Mouse (Mus musculus) kidney, embryonic 14.5 days (tissue): ENCODE measurements around the gene Btbd1. TPM values are rescaled to one million over a fixed set of nuclear protein-coding genes. Genes with fewer than 3 reads are reported as not detected.

Experiments used
- ATAC-seq: fragments of 200-750 bp; cut with Nextera tagmentation; 2 replicates; pipeline ENCODE4 v1.8.0; 2017; ENCODE audit warnings: moderate number of reproducible peaks, mild to moderate bottlenecking, moderate TSS enrichment, moderate library complexity; ENCODE audit not compliant: low FRiP score, low TSS enrichment
- H3K27ac ChIP-seq: fragments of 300-500 bp; sonication (generic); 2 replicates; pipeline ENCODE4 v1.5.1; 2014; ENCODE audit warnings: low read depth, mild to moderate bottlenecking, low read length, moderate library complexity, mixed read lengths
- H3K27me3 ChIP-seq: fragments of 300-500 bp; sonication (generic); 2 replicates; pipeline ENCODE4 v1.6.1; 2014; ENCODE audit warnings: mild to moderate bottlenecking, low read length; ENCODE audit not compliant: control insufficient read depth, insufficient read depth
- H3K36me3 ChIP-seq: fragments of 300-500 bp; sonication (generic); 2 replicates; pipeline ENCODE4 v1.6.1; 2014; ENCODE audit warnings: low read length, mixed read lengths; ENCODE audit not compliant: control insufficient read depth, insufficient read depth
- H3K4me1 ChIP-seq: fragments of 300-500 bp; sonication (generic); 2 replicates; pipeline ENCODE4 v1.6.1; 2014; ENCODE audit warnings: low read length, mixed read lengths; ENCODE audit not compliant: control insufficient read depth, insufficient read depth
- H3K4me2 ChIP-seq: fragments of 300-500 bp; sonication (generic); replicated peaks from 2 replicates; pipeline ENCODE4 v1.6.1; 2014; ENCODE audit warnings: low read depth, mild to moderate bottlenecking, low read length
- H3K4me3 ChIP-seq: fragments of 300-500 bp; sonication (generic); 2 replicates; pipeline ENCODE4 v1.5.1; 2014; ENCODE audit warnings: mild to moderate bottlenecking, low read length
- H3K9ac ChIP-seq: fragments of 300-500 bp; sonication (generic); 2 replicates; pipeline ENCODE4 v1.6.1; 2014; ENCODE audit warnings: low read depth, mild to moderate bottlenecking, low read length, moderate library complexity
- H3K9me3 ChIP-seq: fragments of 300-500 bp; sonication (generic); 2 replicates; pipeline ENCODE4 v1.6.1; 2016; ENCODE audit warnings: low read length; ENCODE audit not compliant: control insufficient read depth
- WGBS: fragments of 180-500 bp; shearing (Covaris S2); extraction: QIAGEN DNeasy Blood & Tissue Kit; methylation state at CpG from one replicate; pipeline ENCODE4 v1.1.7; 2014; 5-methylcytosine and 5-hydroxymethylcytosine counted together
- polyA plus RNA-seq: library from polyadenylated mRNA; unstranded; fragments of >200 nt; fragmentation: Nextera tagmentation; extraction: Ambion mirVana; gene quantifications from 2 replicates; pipeline ENCODE4 v1.2.1, GENCODE M21; 2014

The Btbd1 gene
- polyA plus RNA-seq, 1 experiment from 2014 or later: 88.8 TPM

DNA sequence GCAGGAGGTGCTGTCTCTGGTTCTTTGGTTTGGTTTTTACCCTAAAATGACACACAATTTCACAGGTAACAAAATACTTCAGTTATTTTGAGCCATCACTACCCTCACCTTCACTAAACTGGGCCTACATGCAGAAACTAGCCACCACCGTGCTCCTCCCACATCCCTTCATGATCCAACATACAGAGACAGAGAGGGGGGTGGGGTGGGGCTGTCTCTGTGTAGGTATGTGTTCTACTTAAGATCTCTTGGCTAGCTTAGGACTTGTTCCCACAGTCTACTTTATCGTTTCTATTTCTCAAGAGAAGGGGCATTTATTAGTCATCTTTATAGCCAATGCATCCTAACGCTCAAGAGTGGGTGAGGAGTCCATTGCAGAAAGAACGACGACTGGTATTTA is 40.7 kb downstream of the Btbd1 start:
- 0% methylated on average over 5 of the region's 5 CpGs for WGBS
- Histone ChIP-seq H3K4me3 (peak overlapping the region; percentile 67), H3K4me1 (peaks cover 9% of the 10 kb centered on the region; the same call in 1 of the 2 replicates), H3K9me3 (no peaks in the 10 kb centered on the region), H3K4me2 (peak overlapping the region; percentile 83), H3K36me3 (peaks cover 15% of the 10 kb centered on the region; the same call in 1 of the 2 replicates), H3K9ac (peak overlapping the region; percentile 80), H3K27me3 (no peaks in the 10 kb centered on the region), H3K27ac (peak overlapping the region; percentile 99)
- ATAC-seq: no peak

DNA sequence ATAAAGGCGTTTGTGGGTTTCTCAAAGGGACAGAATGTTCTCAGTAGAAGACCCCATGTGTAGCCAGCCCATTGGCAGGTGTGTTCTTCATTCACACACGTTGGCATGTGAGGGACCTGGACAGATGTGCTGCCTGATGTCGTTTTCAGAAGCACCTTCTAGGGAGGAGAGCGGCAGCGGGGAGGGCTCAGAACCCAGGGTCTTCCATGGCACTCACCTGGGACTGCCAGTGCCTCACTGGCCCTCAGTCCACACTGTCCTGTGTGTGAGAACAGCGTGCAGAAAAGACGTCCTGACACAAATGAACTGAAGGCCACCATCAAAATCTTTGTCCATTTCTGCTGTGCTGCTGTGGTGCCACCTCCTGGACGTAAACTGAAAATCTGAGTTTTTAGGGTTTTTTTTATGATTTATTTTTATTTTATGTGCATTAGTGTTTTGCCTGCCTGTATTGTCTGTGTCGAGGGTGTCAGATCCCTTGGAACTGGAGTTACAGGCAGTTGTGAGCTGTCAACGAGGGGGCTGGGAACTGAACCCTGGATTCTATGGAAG is 51.5 kb downstream of the Btbd1 start:
- no peak for ATAC-seq
- Histone ChIP-seq H3K36me3 (peaks cover 20% of the 10 kb centered on the region), H3K27me3 (no peaks in the 10 kb centered on the region), H3K27ac (no peak overlapping the region), H3K4me3 (no peak overlapping the region), H3K4me1 (no peaks in the 10 kb centered on the region), H3K9me3 (peaks cover 8% of the 10 kb centered on the region; the same call in 1 of the 2 replicates), H3K4me2 (no peak overlapping the region), H3K9ac (no peak overlapping the region)
- WGBS: 78% methylated on average over 10 of the region's 10 CpGs

DNA sequence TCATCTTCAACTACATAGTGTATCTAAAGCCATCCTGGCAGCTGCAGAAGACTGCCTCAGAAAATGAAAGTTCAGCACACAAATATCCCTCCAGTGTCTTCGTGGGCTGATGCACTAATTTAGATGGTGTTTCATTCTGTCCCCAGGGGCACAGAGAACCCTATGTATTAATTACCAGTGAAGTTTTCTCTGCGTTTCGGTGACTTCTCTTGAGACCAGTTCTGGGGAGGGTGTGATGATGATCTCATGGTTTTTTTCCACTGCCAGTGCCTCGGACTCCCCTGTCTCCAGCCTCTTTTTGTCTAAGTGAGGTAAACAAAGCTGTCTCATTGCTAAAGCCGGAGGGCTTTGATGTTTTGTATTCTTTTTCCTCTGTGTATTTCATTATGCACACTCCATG is 53.9 kb downstream of the Btbd1 start:
- no peak for ATAC-seq
- H3K27ac ChIP-seq: no peak overlapping the region
- WGBS: 87% methylated on average over 5 of the region's 5 CpGs
- H3K4me3 ChIP-seq: no peak overlapping the region
- H3K27me3 ChIP-seq: no peaks in the 10 kb centered on the region
- 0 out of 2 replicates have a peak, but pooled peaks cover under 1% of the 10 kb centered on the region for H3K9me3 ChIP-seq
- no peak overlapping the region for H3K9ac ChIP-seq
- no peaks in the 10 kb centered on the region for H3K4me1 ChIP-seq
- no peak overlapping the region for H3K4me2 ChIP-seq
- peaks cover 10% of the 10 kb centered on the region for H3K36me3 ChIP-seq

DNA sequence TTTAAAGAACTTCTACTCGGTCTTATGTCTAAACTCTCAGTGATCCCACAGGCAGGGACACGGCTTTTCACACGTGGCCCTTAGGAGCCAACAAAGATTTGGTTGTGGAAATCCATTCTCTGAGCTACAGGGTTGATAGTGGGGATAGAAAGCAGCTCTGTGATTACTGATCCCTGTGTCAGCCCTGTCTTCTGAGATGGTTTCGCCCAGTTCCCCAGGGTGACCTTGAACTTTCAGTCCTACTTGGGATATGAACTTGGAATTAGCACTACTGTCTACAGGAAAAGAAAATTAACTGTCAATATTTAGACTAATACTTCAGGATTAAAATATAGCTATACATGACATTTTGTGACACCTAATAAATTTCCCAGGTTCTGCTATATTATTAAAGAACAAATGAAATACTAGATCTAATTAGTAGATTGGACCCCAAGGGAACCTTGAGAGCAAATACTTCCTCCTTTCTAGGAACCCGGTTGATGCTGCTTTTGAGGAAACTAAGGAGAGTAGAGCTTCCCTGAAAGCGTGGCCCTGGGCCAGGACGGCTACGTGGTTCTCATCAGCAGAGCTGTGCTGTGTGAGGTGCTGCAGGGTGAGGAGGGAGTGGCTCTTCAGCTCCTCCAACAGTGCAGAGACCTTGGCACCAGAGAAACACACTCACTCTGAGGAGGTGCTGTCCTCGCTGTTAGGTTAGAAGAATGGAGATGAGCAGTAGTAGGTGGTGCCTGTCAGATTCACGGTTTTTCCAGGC is 56.3 kb downstream of the Btbd1 start:
- no peak for ATAC-seq
- Histone ChIP-seq H3K27ac (no peak overlapping the region), H3K4me1 (no peaks in the 10 kb centered on the region), H3K4me2 (no peak overlapping the region), H3K4me3 (no peak overlapping the region), H3K36me3 (peaks cover 3% of the 10 kb centered on the region; the same call in 1 of the 2 replicates), H3K9ac (no peak overlapping the region), H3K9me3 (no peaks in the 10 kb centered on the region), H3K27me3 (no peaks in the 10 kb centered on the region)
- 79% methylated on average over 10 of the region's 10 CpGs for WGBS

DNA sequence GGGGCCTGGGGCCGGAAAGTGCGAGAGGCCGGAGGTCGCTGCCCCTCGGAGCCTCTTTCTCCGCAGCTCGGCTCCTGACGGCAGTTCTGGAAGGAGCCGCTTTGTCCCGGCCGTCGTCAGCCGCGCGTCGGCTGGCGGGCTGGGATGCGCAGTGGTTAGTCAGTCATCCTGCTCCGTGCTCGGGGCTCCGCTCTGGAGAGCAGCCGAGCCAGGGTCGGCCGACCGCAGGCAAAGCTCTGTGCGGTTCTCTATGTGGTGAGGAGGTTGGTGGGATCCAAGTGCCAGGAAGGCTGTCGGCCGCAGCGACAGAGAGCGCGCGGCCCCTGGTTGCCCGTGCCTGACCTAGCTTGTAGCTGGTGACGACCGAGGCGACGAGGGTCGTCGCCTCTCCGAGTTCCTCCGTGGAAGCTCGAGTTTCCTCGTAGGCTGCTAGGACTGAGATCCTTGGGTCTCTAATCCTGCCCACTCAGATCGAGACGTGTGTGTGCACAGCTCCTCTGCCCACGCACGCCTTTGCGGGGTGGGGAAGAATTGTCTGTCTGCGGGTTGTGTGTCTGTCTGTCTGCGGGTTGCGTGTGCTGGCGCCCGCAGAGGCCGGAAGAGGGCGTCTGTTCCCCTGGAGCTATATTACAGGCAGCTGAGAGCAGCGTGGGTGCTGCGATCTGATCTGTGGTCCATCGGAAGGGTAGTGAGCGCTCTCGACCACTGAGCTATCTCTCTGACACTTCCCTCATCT is 66.0 kb downstream of the Btbd1 start:
- peak overlapping the region; percentile 61 for H3K4me2 ChIP-seq
- H3K9me3 ChIP-seq: no peaks in the 10 kb centered on the region
- no peaks in the 10 kb centered on the region for H3K36me3 ChIP-seq
- peak overlapping the region; percentile 99 for H3K4me3 ChIP-seq
- no peaks in the 10 kb centered on the region for H3K27me3 ChIP-seq
- WGBS: 2% methylated on average over 60 of the region's 60 CpGs
- peak overlapping the region; percentile 95 for H3K9ac ChIP-seq
- ATAC-seq: peak; percentile 76
- peaks cover 11% of the 10 kb centered on the region; the same call in 1 of the 2 replicates for H3K4me1 ChIP-seq
- H3K27ac ChIP-seq: peak overlapping the region; percentile 78

DNA sequence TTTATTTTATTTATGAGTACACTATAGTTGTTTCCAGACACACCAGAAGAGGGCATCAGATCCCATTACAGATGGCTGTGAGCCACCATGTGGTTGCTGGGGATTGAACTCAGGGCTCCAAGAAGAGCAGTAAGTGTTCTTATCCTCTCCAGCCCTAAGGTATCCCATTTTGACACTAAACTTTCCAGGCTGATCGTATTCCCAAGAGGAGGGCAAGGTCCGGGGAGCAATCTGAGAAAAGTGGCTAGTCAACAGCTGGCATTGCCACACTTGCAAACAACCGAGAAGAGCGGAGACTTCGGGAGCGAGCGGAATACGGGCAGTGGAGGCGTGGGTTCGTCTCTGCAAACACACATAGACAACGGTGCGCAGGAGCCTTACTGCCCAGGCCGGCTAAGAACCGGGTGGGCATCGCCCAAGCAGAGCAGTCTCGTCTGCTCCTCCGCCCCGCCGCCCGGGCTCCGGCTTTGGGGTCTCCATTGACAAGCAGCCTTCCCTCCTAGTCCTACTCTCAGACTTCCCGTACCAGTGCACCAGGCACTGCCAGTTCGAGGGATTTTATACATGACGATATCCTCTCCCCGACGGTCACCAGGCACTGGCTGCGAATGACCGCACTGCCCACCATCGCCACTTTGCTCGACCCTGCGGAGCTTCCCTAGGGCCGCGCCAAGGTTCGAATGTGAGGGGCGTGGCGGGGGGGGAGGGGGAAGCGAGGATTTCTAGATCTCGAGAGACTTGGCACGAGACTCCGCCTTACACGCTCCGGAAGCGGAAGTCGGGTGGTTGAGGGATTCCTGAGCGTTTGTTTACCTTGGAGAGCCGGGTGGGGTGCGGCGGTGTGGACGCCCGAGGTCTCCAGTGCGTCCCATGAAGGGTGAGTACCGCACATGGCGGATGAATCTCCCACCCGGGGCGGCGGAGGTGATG is 66.8 kb downstream of the Btbd1 start, which contains the start of gene Ramac:
Gene Ramac (plus strand): TSS at position 746 of the 930 bp plus-strand sequence.
- Histone ChIP-seq H3K27me3 (no peaks in the 10 kb centered on the region), H3K4me3 (peak within 1 kb of the TSS; percentile 99), H3K27ac (peak within 1 kb of the TSS; percentile 78), H3K9me3 (no peaks in the 10 kb centered on the region), H3K9ac (peak within 1 kb of the TSS; percentile 95), H3K36me3 (no peaks in the 10 kb centered on the region), H3K4me2 (peak within 1 kb of the TSS; percentile 61), H3K4me1 (peaks cover 11% of the 10 kb centered on the region; the same call in 1 of the 2 replicates)
- ATAC-seq: peak; percentile 97
- WGBS: 1% methylated on average over 55 of the region's 56 CpGs

DNA sequence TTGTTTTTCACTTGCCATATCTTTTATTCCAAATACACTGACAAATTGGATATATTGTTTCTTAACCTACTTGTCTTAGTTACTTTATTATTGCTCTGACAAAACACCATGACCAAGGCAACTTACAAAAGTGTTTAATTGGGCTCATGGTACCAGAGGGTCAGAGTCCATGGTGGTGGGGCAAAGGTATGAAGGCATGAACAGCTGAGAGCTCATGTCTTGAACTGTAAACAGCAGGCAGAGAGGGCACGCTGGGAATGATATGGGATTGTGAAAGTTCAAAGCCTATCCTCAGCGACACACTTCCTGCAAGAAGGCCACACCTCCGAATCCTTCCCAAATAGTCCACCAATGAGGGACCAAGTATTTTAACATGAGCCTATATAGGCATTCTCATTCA is 81.3 kb downstream of the Btbd1 start:
- Histone ChIP-seq H3K4me3 (no peak overlapping the region), H3K27me3 (no peaks in the 10 kb centered on the region), H3K4me1 (no peaks in the 10 kb centered on the region), H3K4me2 (no peak overlapping the region), H3K9ac (no peak overlapping the region), H3K36me3 (no peaks in the 10 kb centered on the region), H3K27ac (no peak overlapping the region), H3K9me3 (no peaks in the 10 kb centered on the region)
- 83% methylated on average over 3 of the region's 3 CpGs for WGBS
- no peak for ATAC-seq

DNA sequence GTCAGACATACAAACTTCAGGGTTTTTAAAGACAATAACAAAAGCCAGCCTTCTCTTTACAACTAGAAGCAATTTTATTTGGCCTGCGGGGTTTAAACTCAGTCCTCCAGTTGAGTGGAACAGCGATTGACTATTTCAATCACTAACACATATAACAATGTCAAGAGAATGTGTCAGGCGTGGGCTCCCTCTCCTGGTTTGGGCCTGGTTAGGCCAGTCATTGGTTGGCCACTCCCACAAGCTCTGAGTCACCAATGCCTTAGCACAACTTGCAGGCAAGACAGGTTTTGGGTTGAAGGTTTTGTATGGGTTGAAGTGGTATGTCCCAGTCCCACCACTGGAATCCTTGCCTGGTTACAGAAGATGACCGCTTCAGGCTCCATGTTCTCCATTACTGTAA is 85.1 kb downstream of the Btbd1 start:
- no peaks in the 10 kb centered on the region for H3K4me1 ChIP-seq
- no peaks in the 10 kb centered on the region for H3K9me3 ChIP-seq
- H3K4me3 ChIP-seq: no peak overlapping the region
- H3K36me3 ChIP-seq: no peaks in the 10 kb centered on the region
- no peak for ATAC-seq
- 75% methylated on average over 4 of the region's 4 CpGs for WGBS
- no peak overlapping the region for H3K27ac ChIP-seq
- no peak overlapping the region for H3K9ac ChIP-seq
- H3K27me3 ChIP-seq: no peaks in the 10 kb centered on the region
- no peak overlapping the region for H3K4me2 ChIP-seq
